Mouse (Mus musculus): ENCODE measurements around the gene Nos3. TPM values are rescaled to one million over a fixed set of nuclear protein-coding genes. Genes with fewer than 3 reads are reported as not detected.

Gene Nos3
- total and polyA plus RNA-seq, 3 experiments = 0.30 to 0.36 (median 0.31) TPM

GRCm38 (mm10) chr5:24412063-24412462, 47.5 kb downstream of the Nos3 start:
- H3K79me2 ChIP-seq (replicated peaks; ENCODE audit: control insufficient read depth, extremely low read depth, insufficient read depth, poor library complexity, severe bottlenecking) = no peaks in the 10 kb centered on the region
- TF ChIP-seq ETS1 (conservative IDR thresholded peaks at IDR 0.05; ENCODE audit: low read depth, low read length) (no peak), E2F4 (IDR thresholded peaks at IDR 0.05; ENCODE audit: insufficient replicate concordance, low read depth, low read length) (no peak), MAZ (IDR thresholded peaks at IDR 0.05; ENCODE audit: low read depth, low read length) (no peak), ZC3H11A (IDR thresholded peaks at IDR 0.05; ENCODE audit: low read depth, low read length) (no peak), EP300 (IDR thresholded peaks at IDR 0.05; ENCODE audit: low read length) (no peak), TCF12 (IDR thresholded peaks at IDR 0.05; ENCODE audit: low read depth, low read length) (no peak), USF1 (IDR thresholded peaks at IDR 0.05; ENCODE audit: low read depth, low read length) (no peak), MXI1 (IDR thresholded peaks at IDR 0.05; ENCODE audit: low read depth, low read length) (no peak), ZMIZ1 (IDR thresholded peaks at IDR 0.05; ENCODE audit: low read depth, low read length) (no peak), ZKSCAN1 (IDR thresholded peaks at IDR 0.05; ENCODE audit: borderline replicate concordance, low read depth, low read length) (no peak), NELFE (IDR thresholded peaks at IDR 0.05; ENCODE audit: low read depth, low read length) (no peak), KAT2A (IDR thresholded peaks at IDR 0.05; ENCODE audit: insufficient replicate concordance, low read length) (no peak)
- DNase-seq (ENCODE audit: extremely low read depth) = no peak
- dilution Hi-C loops (cut with MboI; ENCODE audit: extremely low pct_ligation_motif_present, extremely low pct_unique_long_range_greater_than_20kb, low sequenced_read_pairs) (no loop called here), in situ Hi-C loops (cut with MboI; ENCODE audit: low pct_ligation_motif_present, low pct_unique_long_range_greater_than_20kb, low sequenced_read_pairs) (no loop called here)
- H3K4me1 ChIP-seq (ENCODE audit: control insufficient read depth in 1 of 2, insufficient read depth in 2 of 2) = no peaks in the 10 kb centered on the region; a peak in 1 of 4 replicates
- H3K9ac ChIP-seq (ENCODE audit: insufficient read depth, low read depth) = no peak overlapping the region
- no peak overlapping the region for H3K4me3 ChIP-seq (replicated peaks in 1 of 3; ENCODE audit: low read depth in 2 of 3, low read length in 2 of 3, poor library complexity in 1 of 3)
- H3K4me2 ChIP-seq (ENCODE audit: insufficient read depth, low read depth, poor library complexity, severe bottlenecking) = no peak overlapping the region
- no peaks in the 10 kb centered on the region for H3K27me3 ChIP-seq (replicated peaks)
- H3K36me3 ChIP-seq (replicated peaks in 1 of 2; ENCODE audit: control insufficient read depth in 1 of 2, insufficient read depth in 1 of 2, low read length in 1 of 2) = peaks cover 19 to 57% of the 10 kb centered on the region in 2 experiments
- no peaks in the 10 kb centered on the region for H3K9me3 ChIP-seq (replicated peaks; ENCODE audit: low read length)
- H3K27ac ChIP-seq (ENCODE audit: insufficient read depth, low read depth) = no peak overlapping the region

GRCm38 (mm10) chr5:24413042-24413693, 48.6 kb downstream of the Nos3 start, which contains the start of gene Asic3:
TSS of gene Asic3 (plus strand) at chr5:24413392.
- Histone ChIP-seq H3K4me2 (ENCODE audit: insufficient read depth, low read depth, poor library complexity, severe bottlenecking) (no peak within 1 kb of the TSS), H3K9ac (ENCODE audit: insufficient read depth, low read depth) (no peak within 1 kb of the TSS), H3K9me3 (replicated peaks; ENCODE audit: low read length) (no peaks in the 10 kb centered on the region), H3K36me3 (replicated peaks in 1 of 2; ENCODE audit: control insufficient read depth in 1 of 2, insufficient read depth in 1 of 2, low read length in 1 of 2) (peaks cover 8 to 52% of the 10 kb centered on the region in 2 experiments), H3K79me2 (replicated peaks; ENCODE audit: control insufficient read depth, extremely low read depth, insufficient read depth, poor library complexity, severe bottlenecking) (no peaks in the 10 kb centered on the region), H3K4me1 (ENCODE audit: control insufficient read depth in 1 of 2, insufficient read depth in 2 of 2) (no peaks in the 10 kb centered on the region; a peak in 1 of 4 replicates), H3K27me3 (replicated peaks) (no peaks in the 10 kb centered on the region), H3K4me3 (replicated peaks in 1 of 3; ENCODE audit: low read depth in 2 of 3, low read length in 2 of 3, poor library complexity in 1 of 3) (no peak within 1 kb of the TSS), H3K27ac (ENCODE audit: insufficient read depth, low read depth) (no peak within 1 kb of the TSS)
- no peak for DNase-seq (ENCODE audit: extremely low read depth)
- in situ Hi-C loops (cut with MboI; ENCODE audit: low pct_ligation_motif_present, low pct_unique_long_range_greater_than_20kb, low sequenced_read_pairs) (no loop called here), dilution Hi-C loops (cut with MboI; ENCODE audit: extremely low pct_ligation_motif_present, extremely low pct_unique_long_range_greater_than_20kb, low sequenced_read_pairs) (no loop called here)
- TF ChIP-seq POLR2AphosphoS2 (IDR thresholded peaks at IDR 0.05; ENCODE audit: low read depth, low read length) (no peak), CHD2 (IDR thresholded peaks at IDR 0.05; ENCODE audit: low read length) (no peak), MAX (IDR thresholded peaks at IDR 0.05; ENCODE audit: low read length) (no peak), MYC (IDR thresholded peaks at IDR 0.05; ENCODE audit: low read depth, low read length) (no peak), MXI1 (IDR thresholded peaks at IDR 0.05; ENCODE audit: low read depth, low read length) (no peak), PAX5 (IDR thresholded peaks at IDR 0.05; ENCODE audit: low read length) (no peak), MAFK (IDR thresholded peaks at IDR 0.05; ENCODE audit: insufficient replicate concordance, low read length) (no peak), ELF1 (IDR thresholded peaks at IDR 0.05; ENCODE audit: low read depth, low read length) (no peak), CTCF (conservative IDR thresholded peaks at IDR 0.05 in 1 of 2, IDR thresholded peaks at IDR 0.05 in 1 of 2; ENCODE audit: low read depth in 2 of 2, low read length in 2 of 2) (no peak), ZKSCAN1 (IDR thresholded peaks at IDR 0.05; ENCODE audit: borderline replicate concordance, low read depth, low read length) (no peak), RCOR1 (conservative IDR thresholded peaks at IDR 0.05; ENCODE audit: low read depth, low read length) (no peak), MEF2A (IDR thresholded peaks at IDR 0.05; ENCODE audit: borderline replicate concordance, low read depth, low read length) (no peak)

Measured in CH12.LX (cell line).